Mouse (Mus musculus) thymus, postnatal 10 days (tissue): ENCODE measurements at regions not wholly inside any gene's neighbourhood (a gene's known extent, or its start where the extent isn't known, plus 50 kb on each side); places are given as distances from the start of the nearest gene placed in this dataset.

Experiments
- DNase-seq, 2 experiments: peaks; one replicate each; pipeline ENCODE4 v3.0.0; 2021; ENCODE audit warnings: low spot score in 2 of 2

DNA sequence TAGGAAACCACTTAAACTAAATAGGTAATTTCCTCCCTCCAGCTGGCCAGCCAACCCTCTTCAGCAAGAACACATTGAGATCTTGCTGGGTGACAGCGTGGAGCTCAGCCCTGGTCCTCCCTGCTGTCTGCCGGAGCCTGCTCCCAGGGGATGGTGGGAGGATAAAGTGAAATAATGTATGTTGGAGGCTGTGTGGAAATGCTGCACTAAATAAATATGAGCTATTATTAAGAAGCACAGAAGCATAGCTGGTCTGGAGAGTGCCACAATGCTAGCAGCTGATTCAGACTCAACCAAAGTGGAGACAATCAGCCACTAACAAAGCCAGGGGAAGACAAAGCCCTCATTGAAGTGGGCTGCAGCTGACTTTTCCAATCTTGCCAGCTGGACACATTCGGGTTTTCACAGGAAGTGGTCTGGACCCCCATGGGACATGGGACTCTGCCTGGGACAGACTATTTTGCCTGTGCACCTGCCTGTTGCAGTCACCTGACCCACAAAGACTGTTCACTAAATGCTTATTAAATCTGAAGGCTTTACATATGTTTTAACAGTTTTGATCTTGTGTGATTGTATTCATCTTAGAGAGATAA, 248.3 kb downstream of the Emp1 start:
- DNase-seq: no peak

GRCm38 (mm10) chr6:135627928-135628327, 265.6 kb downstream of the Emp1 start:
- no peak for DNase-seq

DNA sequence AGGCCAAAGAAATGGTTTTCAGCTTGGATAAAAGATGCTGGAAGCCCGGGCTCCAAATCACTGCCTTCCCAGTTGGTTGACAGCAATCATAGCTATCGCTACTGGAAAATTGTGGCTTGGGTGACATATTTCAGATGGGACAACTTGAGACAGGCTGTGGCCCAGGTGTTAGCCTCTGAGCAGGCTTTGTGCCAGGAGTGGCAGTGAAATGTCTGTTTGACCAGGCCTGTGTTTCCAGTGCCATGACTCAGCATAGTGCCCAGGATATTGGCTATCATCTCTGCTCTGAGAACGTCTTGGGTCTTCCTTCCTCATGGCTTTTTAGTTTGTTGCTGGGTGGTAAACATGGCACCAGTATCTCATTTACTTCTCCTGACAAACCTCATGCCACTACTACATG, 266.9 kb downstream of the Emp1 start:
- DNase-seq: no peak

DNA sequence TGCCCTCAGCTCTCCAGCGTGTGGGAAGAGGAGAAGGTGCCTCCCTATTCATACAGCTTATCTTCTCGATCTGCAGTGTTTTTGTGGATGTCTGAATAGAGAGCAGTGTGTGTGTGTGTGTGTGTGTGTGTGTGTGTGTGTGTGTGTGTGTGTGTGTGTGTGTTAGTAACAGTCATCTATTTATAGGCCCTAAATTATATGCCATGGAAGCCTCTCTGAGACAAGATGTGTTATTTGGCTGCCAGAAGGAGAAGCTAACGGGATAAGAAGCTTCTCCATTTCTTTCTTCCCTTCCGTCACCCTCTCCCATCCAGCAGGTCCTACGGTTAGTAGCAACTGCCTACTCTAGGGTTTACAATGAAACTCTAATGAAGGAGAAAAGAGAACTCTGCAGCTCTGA, 270.3 kb downstream of the Emp1 start:
- DNase-seq: no peak

DNA sequence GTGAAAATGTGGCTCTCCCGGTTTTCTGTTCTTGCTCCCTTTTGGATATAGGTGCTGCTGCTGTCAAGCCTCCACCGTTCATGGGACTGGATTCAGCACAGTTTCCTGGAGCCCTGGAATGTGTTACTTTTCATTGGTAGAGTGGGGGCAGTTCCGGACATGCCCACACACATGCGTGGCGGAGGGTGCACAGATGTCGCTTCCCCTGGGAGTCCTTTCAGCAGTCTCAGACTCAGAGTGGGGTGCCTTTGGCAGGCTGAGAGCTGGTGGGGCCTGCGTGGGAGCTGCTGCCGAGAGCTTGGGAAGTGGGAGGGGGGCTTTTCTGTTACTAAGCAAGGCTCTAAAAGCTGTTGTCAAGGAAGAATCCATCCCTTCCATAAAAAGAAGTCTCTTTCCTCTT, 274.3 kb downstream of the Emp1 start:
- DNase-seq: no peak

GRCm38 (mm10) chr6:135642711-135643110, 280.4 kb downstream of the Emp1 start:
- no peak for DNase-seq

DNA sequence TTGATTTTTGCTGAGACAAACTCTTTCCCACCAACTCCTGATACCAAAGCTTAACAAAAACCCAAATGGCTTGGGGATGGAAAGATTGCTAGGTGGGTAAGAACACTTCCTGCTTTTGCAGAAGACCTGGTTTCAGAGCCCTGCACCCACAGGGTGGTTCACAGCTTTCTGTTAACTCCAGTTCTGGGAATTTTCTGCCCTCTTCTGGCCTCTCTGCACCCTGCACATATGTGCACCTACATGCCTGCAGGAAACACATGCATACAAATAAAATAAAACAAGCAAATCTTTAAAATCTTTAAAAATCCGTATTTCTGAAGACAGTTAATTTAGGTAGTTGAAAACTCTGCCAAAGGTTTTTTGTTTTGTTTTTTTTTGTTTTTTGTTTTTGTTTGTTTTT, 283.8 kb downstream of the Emp1 start:
- DNase-seq: no peak

DNA sequence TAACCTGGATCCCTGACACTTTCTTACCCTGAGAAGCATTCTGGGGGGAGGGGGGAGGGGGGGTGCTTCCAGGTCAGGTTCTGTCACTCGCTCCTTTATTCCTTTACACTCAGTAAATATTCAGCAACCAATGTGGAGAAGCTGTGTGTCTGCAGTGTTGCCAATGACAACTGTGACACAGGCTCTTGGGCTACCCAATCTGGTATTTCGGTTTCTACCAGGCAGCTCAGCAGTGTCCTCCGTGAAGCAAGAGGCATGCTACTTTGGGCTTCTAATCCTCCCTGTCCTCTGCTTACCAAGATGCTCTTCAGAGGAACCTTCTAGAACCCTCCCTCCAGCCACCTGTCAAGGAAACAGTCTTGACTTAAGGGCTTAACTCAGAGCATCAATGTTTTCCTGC, 290.7 kb downstream of the Emp1 start:
- no peak for DNase-seq

DNA sequence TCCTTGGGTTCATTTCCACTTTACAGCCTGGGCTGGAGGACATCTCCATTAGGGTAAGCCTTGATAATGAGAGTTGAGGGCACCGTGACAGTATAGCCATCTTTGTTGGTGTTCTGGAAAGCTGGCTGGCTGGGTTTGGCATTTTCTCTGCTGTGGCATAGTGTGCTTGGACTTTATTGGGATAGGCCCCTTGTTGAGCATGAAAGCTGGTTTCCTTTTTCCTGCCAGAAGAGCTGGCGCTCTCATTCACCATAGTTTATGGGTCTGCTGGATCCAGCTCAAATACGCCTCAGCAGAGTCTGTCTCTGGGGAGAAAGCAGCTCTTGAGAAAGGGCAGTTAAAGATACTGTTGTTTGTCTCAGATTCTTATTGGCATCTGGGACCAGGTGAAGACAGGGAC, 300.0 kb downstream of the Emp1 start:
- no peak for DNase-seq

DNA sequence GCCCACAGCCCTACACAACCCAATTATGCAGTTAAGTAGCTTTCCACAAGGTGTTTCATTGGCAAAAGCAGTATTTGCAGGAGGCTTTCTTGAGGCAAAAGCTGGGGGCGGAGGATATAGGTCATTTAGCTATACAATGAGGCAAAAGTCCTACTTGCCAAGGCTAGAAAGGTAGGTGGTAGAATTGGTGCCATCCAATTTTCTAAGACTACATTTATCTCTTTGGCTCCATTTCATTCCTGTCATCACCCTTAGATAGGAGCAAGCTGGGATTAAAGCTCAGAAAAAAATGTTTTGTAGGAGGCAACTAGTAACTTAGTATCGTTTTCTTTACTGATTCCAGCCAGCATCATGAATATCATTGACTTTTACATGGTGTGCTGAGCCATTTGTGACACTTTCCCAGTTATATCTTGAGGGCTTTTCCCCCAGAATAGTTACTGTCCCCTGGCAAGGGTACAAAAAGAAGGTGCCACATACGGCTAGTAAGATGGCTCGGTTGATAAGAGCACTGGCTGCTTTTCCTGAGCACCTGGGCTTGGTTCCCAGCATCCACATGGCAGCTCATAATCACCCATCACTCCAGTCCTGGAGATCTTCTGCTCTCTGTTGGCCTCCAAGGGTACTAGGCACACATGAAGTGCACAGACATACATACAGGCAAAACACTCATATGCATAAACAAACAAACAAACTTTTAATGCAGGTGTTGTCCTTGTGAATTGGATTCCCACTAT, 300.6 kb downstream of the Emp1 start:
- DNase-seq: no peak
